Mouse (Mus musculus) MN1 (cell line): ENCODE results near the gene Zfp710.
"Not testable (repeated sequence)": the region's sequence is repeated elsewhere in the genome, so short reads cannot be mapped to it uniquely, and the experiment has no call there.

Experiments
- DNase-seq: peaks from one replicate; pipeline ENCODE4 v3.0.0-alpha.2; 2016; ENCODE audit warnings: low spot score

The Zfp710 gene

GRCm38 (mm10) chr7:80024521-80025390 lies at the start of gene Zfp710:
TSS of gene Zfp710 (plus strand) at chr7:80024814.
- DNase-seq = peak; percentile 90

- no peak for DNase-seq
Measured at GRCm38 (mm10) chr7:79975316-79975715, 49.3 kb upstream of the Zfp710 start.

DNA sequence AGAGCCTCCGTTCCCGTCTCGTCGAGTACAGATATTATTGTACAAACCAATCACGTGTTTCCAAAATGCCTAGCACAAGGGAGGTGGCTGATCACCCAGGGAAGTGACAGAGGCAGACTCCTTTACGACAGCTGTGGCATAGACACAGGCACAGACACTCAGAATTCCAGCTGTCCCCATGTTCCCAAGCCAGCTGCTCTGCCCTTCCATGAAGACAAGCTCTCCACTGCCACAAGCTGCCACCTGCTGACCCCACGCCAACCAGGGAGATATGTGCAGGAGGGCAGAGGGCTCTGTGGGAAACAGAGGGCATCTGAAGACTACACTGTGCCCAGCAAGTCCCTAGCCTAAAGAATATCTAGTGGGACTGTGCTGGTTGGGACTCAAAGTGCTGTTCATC lies 37.9 kb upstream of the Zfp710 start:
- no peak for DNase-seq

- peak; percentile 9 for DNase-seq
Measured at GRCm38 (mm10) chr7:79987745-79988144, 36.9 kb upstream of the Zfp710 start.

DNA sequence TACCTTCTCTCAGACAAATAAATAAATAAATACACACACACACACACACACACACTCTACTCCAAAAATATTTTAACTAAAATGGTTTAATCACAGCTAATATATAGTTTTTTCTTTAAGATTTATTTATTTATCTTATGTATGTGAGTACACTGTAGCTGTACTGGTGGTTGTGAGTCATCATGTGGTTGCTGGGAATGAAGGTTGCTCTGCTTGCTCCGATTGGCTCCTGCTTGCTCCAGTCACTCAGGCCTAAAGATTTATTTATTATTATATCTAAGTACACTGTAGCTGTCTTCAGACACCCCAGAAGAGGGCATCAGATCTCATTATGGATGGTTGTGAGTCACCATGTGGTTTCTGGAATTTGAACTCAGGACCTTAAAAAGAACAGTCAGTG lies 36.1 kb upstream of the Zfp710 start:
- DNase-seq = not testable (repeated sequence)

GRCm38 (mm10) chr7:79994476-79994875 lies 30.1 kb upstream of the Zfp710 start:
- DNase-seq = peak; percentile 17

- DNase-seq = no peak
Measured at GRCm38 (mm10) chr7:79997761-79998160, 26.9 kb upstream of the Zfp710 start.

DNA sequence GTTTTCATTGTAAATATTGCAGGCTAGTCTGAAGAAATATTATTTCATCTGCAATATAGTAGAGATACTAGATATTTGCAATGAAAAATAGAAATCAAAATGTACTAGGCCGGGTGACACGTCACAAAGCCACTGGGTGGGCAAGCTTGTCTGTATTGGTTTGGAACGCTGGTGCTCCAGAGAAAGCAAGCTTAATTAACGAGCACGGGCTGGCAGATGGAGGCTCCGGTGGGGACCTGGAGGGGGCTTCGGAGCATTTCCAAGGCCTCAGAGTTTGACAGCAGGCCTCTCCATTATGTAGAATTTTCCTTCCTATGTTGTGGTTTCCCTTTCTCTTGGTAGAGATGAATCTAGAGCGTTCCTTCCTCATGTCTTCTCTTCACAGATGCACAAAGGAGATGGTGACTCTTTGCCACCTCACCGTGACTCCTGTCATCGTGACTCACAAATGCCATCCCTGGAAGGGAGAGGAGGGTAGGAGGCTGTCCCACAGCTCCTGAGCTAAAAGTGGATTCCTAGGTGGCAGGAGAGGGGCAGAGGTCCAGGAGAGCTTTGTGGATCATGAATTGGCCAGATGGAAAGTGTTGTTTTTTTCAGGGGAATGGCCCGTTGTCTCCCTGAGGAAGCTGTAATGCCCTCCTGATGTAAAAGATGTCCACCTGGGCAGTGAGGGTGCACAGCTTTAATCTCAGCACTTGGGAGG lies 22.1 kb upstream of the Zfp710 start:
- no peak for DNase-seq

- DNase-seq = no peak
Measured at GRCm38 (mm10) chr7:80004776-80005554, 19.6 kb upstream of the Zfp710 start.

GRCm38 (mm10) chr7:80010680-80011079 lies 13.9 kb upstream of the Zfp710 start:
- DNase-seq = no peak

- DNase-seq = no peak
Measured at GRCm38 (mm10) chr7:80011470-80011869, 13.1 kb upstream of the Zfp710 start.

- DNase-seq = no peak
Measured at GRCm38 (mm10) chr7:80013884-80014550, 10.6 kb upstream of the Zfp710 start.

DNA sequence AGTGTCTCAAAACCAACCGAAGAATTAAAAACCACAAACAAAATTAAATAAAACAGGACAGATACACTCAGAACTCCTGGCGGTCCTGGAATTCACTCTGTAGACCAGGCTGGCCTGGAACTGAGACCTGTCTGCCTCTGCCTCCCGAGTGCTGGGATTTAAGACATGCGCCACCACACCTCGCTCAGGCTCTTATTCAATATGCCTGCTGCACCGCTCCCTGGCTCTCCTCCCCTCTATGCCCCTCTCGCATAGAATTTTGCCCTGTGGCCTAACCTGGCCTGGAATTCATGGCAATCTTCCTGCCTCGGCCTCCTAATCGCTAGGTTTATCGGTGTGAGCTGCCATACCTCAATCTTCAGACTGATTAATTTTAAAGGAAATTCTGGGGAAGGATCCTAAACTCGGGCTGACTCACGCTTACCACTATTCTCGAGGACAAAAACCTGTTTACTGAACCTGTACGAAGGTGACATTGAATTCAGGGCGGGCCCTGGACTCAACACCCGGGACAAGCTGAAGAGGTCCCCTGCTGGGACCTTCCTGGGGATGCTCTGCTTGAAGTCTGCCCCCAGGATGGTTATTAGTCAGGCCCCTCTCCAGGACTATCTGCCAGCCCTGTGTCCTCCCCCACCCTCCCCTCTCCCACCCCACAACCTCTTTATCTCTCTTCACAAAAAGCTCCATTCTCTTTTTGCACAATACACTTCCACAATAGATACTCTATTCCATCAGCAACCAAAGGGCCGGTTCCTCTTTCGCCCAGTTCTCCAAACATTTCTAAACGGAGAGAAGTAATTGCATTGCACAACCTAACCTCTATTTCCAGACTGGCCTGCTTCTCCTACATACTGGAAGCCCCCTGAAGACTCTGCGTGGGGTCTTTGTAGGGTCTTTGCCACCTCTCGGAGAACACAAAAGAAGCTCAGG lies 9.5 kb upstream of the Zfp710 start:
- DNase-seq = no peak

- no peak for DNase-seq
Measured at GRCm38 (mm10) chr7:80018506-80019452, 5.8 kb upstream of the Zfp710 start.

- DNase-seq = peak; percentile 51
Measured at GRCm38 (mm10) chr7:80023621-80024435, 786 bp upstream of the Zfp710 start.

GRCm38 (mm10) chr7:80025391-80026117 lies 940 bp downstream of the Zfp710 start:
- no peak for DNase-seq

DNA sequence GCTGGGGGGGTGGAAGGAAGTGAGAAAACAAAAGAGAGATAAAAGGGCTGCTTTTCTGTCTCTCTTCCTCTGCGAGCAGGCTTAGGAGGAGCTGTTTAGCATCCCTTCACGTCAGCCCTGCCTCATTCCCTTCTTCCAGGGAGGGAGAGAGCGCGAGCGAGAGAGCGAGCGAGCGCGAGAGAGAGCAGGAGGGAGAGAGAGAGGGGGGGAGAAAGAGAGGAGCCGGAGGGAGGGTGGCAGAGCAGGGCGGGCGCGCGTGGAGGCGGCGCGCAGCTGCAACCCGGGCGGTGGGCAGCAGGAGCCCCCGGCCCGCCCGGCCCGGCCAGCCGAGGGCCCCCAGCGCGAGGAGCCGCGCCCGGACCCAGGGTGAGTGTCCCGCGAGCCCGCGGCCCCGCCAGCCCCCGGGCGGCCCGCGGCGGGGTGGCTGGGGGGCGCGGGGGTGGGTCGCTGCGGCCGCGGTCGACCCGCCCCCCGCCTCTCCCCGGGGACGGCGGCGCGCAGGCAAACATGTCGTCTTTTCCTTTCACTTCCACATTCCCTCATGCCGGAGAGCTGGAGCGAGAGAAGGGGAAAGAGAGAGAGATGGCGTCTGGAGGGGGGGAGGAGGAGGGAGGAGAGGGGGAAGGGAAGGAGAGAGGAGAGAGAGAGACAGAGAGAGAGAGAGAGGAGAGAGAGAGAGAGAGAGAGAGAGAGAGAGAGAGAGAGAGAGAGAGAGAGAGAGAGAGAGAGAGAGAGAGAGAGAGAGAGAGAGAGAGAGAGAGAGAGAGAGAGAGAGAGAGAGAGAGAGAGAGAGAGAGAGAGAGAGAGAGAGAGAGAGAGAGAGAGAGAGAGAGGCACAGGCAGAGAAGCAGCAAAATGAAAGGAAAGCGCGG lies 1.7 kb downstream of the Zfp710 start:
- DNase-seq = peak; percentile 83
